Mouse (Mus musculus) stomach, postnatal 0 days (tissue): ENCODE results near the gene Duxbl3.
"Not testable (repeated sequence)": the region's sequence is repeated elsewhere in the genome, so short reads cannot be mapped to it uniquely, and the experiment has no call there.

Experiments
- CTCF ChIP-seq: IDR thresholded peaks from 2 replicates; pipeline ENCODE4 v1.5.1; 2016; ENCODE audit warnings: antibody characterized with exemption, low read depth, mild to moderate bottlenecking, moderate library complexity
- EP300 ChIP-seq: optimal IDR thresholded peaks from 2 replicates; pipeline ENCODE3; 2016; ENCODE audit warnings: antibody characterized with exemption

- TF ChIP-seq CTCF, EP300: not testable (repeated sequence)
Observed at GRCm38 (mm10) chr14:26257756-26258617, at the start of gene Duxbl3.
